ENCODE assay signal across 7 mouse cellular contexts in the genomic region with DNA sequence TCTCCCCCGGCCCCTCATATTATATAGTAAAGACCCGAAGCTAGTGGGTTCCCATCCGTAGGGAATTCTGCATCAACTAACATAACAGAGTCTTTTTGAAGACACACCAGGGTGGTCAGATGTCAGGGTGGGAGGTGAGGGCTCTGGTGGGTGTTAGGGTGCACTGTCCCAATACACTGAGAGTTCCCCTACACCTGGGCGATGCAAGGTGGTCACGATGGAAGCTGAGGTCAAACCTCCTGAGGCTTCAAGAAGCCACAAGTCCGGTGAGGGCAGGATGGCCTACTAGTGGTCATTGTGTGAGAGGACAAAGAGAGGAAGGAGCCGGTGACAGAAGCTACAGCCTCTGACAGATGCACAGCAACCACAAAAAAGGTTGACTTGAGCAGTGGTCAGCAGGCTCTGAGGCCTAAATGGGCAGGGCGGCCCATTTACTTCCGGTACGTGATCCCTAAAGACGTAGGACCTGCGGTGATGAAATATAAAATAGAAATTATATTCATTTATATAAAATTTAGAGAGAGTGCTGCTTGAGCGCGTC. TPM values are rescaled to one million over a fixed set of nuclear protein-coding genes. Genes with fewer than 3 reads are reported as not detected.
DNase-seq lines count a peak whose midpoint lies in the region; ATAC-seq and TF ChIP-seq lines count a peak whose summit lies in the region.

No protein-coding gene starts in this region.

- no peak overlapping the region for H3K9ac ChIP-seq in forebrain, embryonic 15.5 days (replicated peaks)
- H3K9ac ChIP-seq in limb, embryonic 12.5 days (replicated peaks) = no peak overlapping the region
- H3K9ac ChIP-seq in neural tube, embryonic 15.5 days (replicated peaks) = peak overlapping the region; percentile 59; the same call in 1 of the 2 replicates

- TF ChIP-seq POLR2A in lung, adult 2 months (IDR thresholded peaks at IDR 0.05; ENCODE audit: borderline replicate concordance, extremely low read depth, low read depth, low read length) = no peak

- 84% methylated on average over 14 of the region's 14 CpGs for WGBS in lung, adult 2 months
- 79% methylated on average over 14 of the region's 14 CpGs for WGBS in forebrain, embryonic 15.5 days
- 82% methylated on average over 14 of the region's 14 CpGs for WGBS in limb, embryonic 12.5 days
- WGBS in neural tube, embryonic 15.5 days = 77% methylated on average over 14 of the region's 14 CpGs

- TF ChIP-seq CTCF in lung, adult 2 months (IDR thresholded peaks at IDR 0.05; ENCODE audit: insufficient read depth, low read length) = no peak

- 0 out of 2 replicates have a peak, but pooled peaks cover 3% of the 10 kb centered on the region for H3K36me3 ChIP-seq in forebrain, embryonic 15.5 days
- H3K36me3 ChIP-seq in limb, embryonic 12.5 days = peaks cover 21% of the 10 kb centered on the region
- H3K36me3 ChIP-seq in neural tube, embryonic 15.5 days = peaks cover 14% of the 10 kb centered on the region

- H3K27me3 ChIP-seq in forebrain, embryonic 15.5 days = no peaks in the 10 kb centered on the region
- no peaks in the 10 kb centered on the region for H3K27me3 ChIP-seq in limb, embryonic 12.5 days
- H3K27me3 ChIP-seq in neural tube, embryonic 15.5 days (replicated peaks) = no peaks in the 10 kb centered on the region

- H3K4me1 ChIP-seq in lung, adult 2 months (ENCODE audit: control insufficient read depth, insufficient read depth, low read length) = 0 out of 2 replicates have a peak, but pooled peaks cover 5% of the 10 kb centered on the region
- peaks cover 23% of the 10 kb centered on the region for H3K4me1 ChIP-seq in forebrain, embryonic 15.5 days
- peaks cover 17% of the 10 kb centered on the region for H3K4me1 ChIP-seq in limb, embryonic 12.5 days (replicated peaks)
- H3K4me1 ChIP-seq in neural tube, embryonic 15.5 days = peaks cover 16% of the 10 kb centered on the region

- peaks cover 22% of the 10 kb centered on the region for H3K9me3 ChIP-seq in forebrain, embryonic 15.5 days
- peaks cover 35% of the 10 kb centered on the region for H3K9me3 ChIP-seq in limb, embryonic 12.5 days
- H3K9me3 ChIP-seq in neural tube, embryonic 15.5 days (replicated peaks) = peaks cover 20% of the 10 kb centered on the region

- H3K4me2 ChIP-seq in forebrain, embryonic 15.5 days (replicated peaks) = peak overlapping the region; percentile 93
- peak overlapping the region; percentile 85 for H3K4me2 ChIP-seq in limb, embryonic 12.5 days
- peak overlapping the region; percentile 86 for H3K4me2 ChIP-seq in neural tube, embryonic 15.5 days

- H3K4me3 ChIP-seq in lung, adult 2 months (replicated peaks; ENCODE audit: extremely low read depth, low read depth, low read length) = peak overlapping the region; percentile 55
- peak overlapping the region; percentile 55 for H3K4me3 ChIP-seq in forebrain, embryonic 15.5 days
- peak overlapping the region; percentile 61 for H3K4me3 ChIP-seq in limb, embryonic 12.5 days (replicated peaks)
- H3K4me3 ChIP-seq in neural tube, embryonic 15.5 days (replicated peaks) = peak overlapping the region; percentile 57

- peak overlapping the region; percentile 64; the same call in 1 of the 2 replicates for H3K27ac ChIP-seq in forebrain, embryonic 15.5 days (replicated peaks)
- no peak overlapping the region for H3K27ac ChIP-seq in limb, embryonic 12.5 days
- H3K27ac ChIP-seq in neural tube, embryonic 15.5 days (replicated peaks) = peak overlapping the region; percentile 74; the same call in 1 of the 2 replicates

- peak; percentile 30; the same call in 1 of the 2 replicates for ATAC-seq in forebrain, embryonic 15.5 days (replicated peaks)
- ATAC-seq in limb, embryonic 12.5 days (ENCODE audit: insufficient number of reproducible peaks, insufficient read depth, low FRiP score, low TSS enrichment, low read depth) = no peak
- peak; percentile 31 for ATAC-seq in neural tube, embryonic 15.5 days (ENCODE audit: low FRiP score)

- no peak for DNase-seq in lung, adult 2 months
- DNase-seq in lung, postnatal 10 days = no peak
- DNase-seq in cerebellum, postnatal 14 days = no peak
- no peak for DNase-seq in gastrocnemius, postnatal 10 days

RNA-seq across cellular contexts. Expression of gene Map10, which starts 0.4 kb away (rescaled TPM):
- 2.0 and 2.6 TPM in 2 replicates for polyA plus RNA-seq in lung, adult 2 months (2012; rRNA removed)
- 10.3 and 11.5 TPM in 2 replicates for polyA plus RNA-seq in forebrain, embryonic 15.5 days (2015; fragmentation: Nextera tagmentation; extraction: Ambion mirVana)
- polyA plus RNA-seq in limb, embryonic 12.5 days (2016; fragmentation: Nextera tagmentation; extraction: Ambion mirVana) = 8.2 TPM in 2 replicates
- polyA plus RNA-seq in neural tube, embryonic 15.5 days (2015; fragmentation: Nextera tagmentation; extraction: Ambion mirVana) = 6.5 and 6.6 TPM in 2 replicates
- 1 to 10 TPM; 3.6 to 4.1 TPM for total RNA-seq in gastrocnemius, postnatal 10 days (2021)
